Mouse (Mus musculus): ENCODE data around the gene Ubl7.
"Not testable (repeated sequence)": the region's sequence is repeated elsewhere in the genome, so short reads cannot be mapped to it uniquely, and the experiment has no call there.

Ubl7 gene

GRCm38 (mm10) chr9:57910254-57911160 is at the start of gene Ubl7:
Gene Ubl7, plus strand, starts transcription at chr9:57910979.
- DNase-seq (ENCODE audit: low spot score in 2 of 2), result peak; percentile 86 to 90

GRCm38 (mm10) chr9:57861951-57862471 is 48.8 kb upstream of the Ubl7 start:
- peak; percentile 44 to 72 for DNase-seq (ENCODE audit: low spot score in 2 of 2)

GRCm38 (mm10) chr9:57864336-57864735 is 46.4 kb upstream of the Ubl7 start:
- DNase-seq (ENCODE audit: low spot score in 2 of 2), result no peak

GRCm38 (mm10) chr9:57866530-57866929 is 44.2 kb upstream of the Ubl7 start:
- peak; percentile 25 to 31 for DNase-seq (ENCODE audit: low spot score in 2 of 2)

GRCm38 (mm10) chr9:57867236-57867635 is 43.5 kb upstream of the Ubl7 start:
- DNase-seq (ENCODE audit: low spot score in 2 of 2), result no peak

- no peak for DNase-seq (ENCODE audit: low spot score in 2 of 2)
Measured at GRCm38 (mm10) chr9:57867880-57868279, 42.9 kb upstream of the Ubl7 start.

GRCm38 (mm10) chr9:57868767-57869166 is 42.0 kb upstream of the Ubl7 start:
- DNase-seq (ENCODE audit: low spot score in 2 of 2), result no peak

GRCm38 (mm10) chr9:57870273-57870816 is 40.4 kb upstream of the Ubl7 start:
- DNase-seq (ENCODE audit: low spot score in 2 of 2), result no peak

- no peak for DNase-seq (ENCODE audit: low spot score in 2 of 2)
Measured at GRCm38 (mm10) chr9:57874134-57874533, 36.6 kb upstream of the Ubl7 start.

- no peak for DNase-seq (ENCODE audit: low spot score in 2 of 2)
Measured at GRCm38 (mm10) chr9:57874994-57875393, 35.8 kb upstream of the Ubl7 start.

GRCm38 (mm10) chr9:57879213-57879612 is 31.6 kb upstream of the Ubl7 start:
- DNase-seq (ENCODE audit: low spot score in 2 of 2), result no peak

- DNase-seq (ENCODE audit: low spot score in 2 of 2), result no peak
Measured at GRCm38 (mm10) chr9:57880278-57880677, 30.5 kb upstream of the Ubl7 start.

- DNase-seq (ENCODE audit: low spot score in 2 of 2), result not testable (repeated sequence)
Measured at GRCm38 (mm10) chr9:57881781-57882180, 29.0 kb upstream of the Ubl7 start.

GRCm38 (mm10) chr9:57883413-57883812 is 27.4 kb upstream of the Ubl7 start:
- DNase-seq (ENCODE audit: low spot score in 2 of 2), result no peak

- DNase-seq (ENCODE audit: low spot score in 2 of 2), result no peak
Measured at GRCm38 (mm10) chr9:57888119-57888518, 22.7 kb upstream of the Ubl7 start.

- DNase-seq (ENCODE audit: low spot score in 2 of 2), result no peak
Measured at GRCm38 (mm10) chr9:57900478-57900877, 10.3 kb upstream of the Ubl7 start.

- no peak for DNase-seq (ENCODE audit: low spot score in 2 of 2)
Measured at GRCm38 (mm10) chr9:57901197-57901596, 9.6 kb upstream of the Ubl7 start.

- DNase-seq (ENCODE audit: low spot score in 2 of 2), result no peak
Measured at GRCm38 (mm10) chr9:57901601-57902000, 9.2 kb upstream of the Ubl7 start.

GRCm38 (mm10) chr9:57902132-57902531 is 8.6 kb upstream of the Ubl7 start:
- DNase-seq (ENCODE audit: low spot score in 2 of 2), result no peak

GRCm38 (mm10) chr9:57903589-57904249 is 7.1 kb upstream of the Ubl7 start:
- no peak for DNase-seq (ENCODE audit: low spot score in 2 of 2)

GRCm38 (mm10) chr9:57904250-57904644 is 6.5 kb upstream of the Ubl7 start:
- DNase-seq (ENCODE audit: low spot score in 2 of 2), result no peak

GRCm38 (mm10) chr9:57907206-57907605 is 3.6 kb upstream of the Ubl7 start:
- no peak for DNase-seq (ENCODE audit: low spot score in 2 of 2)
